Mouse (Mus musculus) layer of hippocampus, adult 11-12 months (tissue): ENCODE data around the gene 1700037C18Rik.
A peak's percentile ranks its signal among the peaks of the same experiment; 100 is the strongest.
"Not testable (repeated sequence)": the region's sequence is repeated elsewhere in the genome, so short reads cannot be mapped to it uniquely, and the experiment has no call there.

ENCODE experiments used
- DNase-seq: peaks from one replicate; pipeline ENCODE4 v3.0.0; 2022; ENCODE audit warnings: low spot score

1700037C18Rik gene

GRCm38 (mm10) chr16:3872216-3873047, 36.1 kb downstream of the 1700037C18Rik start, which contains the start of gene Naa60:
TSS of gene Naa60 (plus strand) at chr16:3872375.
- peak; percentile 89 for DNase-seq

- no peak for DNase-seq
Measured at GRCm38 (mm10) chr16:3871815-3872214, 36.7 kb downstream of the 1700037C18Rik start.

GRCm38 (mm10) chr16:3859254-3859653, 49.2 kb downstream of the 1700037C18Rik start:
- no peak for DNase-seq

GRCm38 (mm10) chr16:3855776-3856175, 52.7 kb downstream of the 1700037C18Rik start:
- DNase-seq, result no peak

- DNase-seq, result no peak
Measured at GRCm38 (mm10) chr16:3854437-3855182, 53.9 kb downstream of the 1700037C18Rik start.

- no peak for DNase-seq
Measured at GRCm38 (mm10) chr16:3852586-3852985, 55.9 kb downstream of the 1700037C18Rik start.

- DNase-seq, result not testable (repeated sequence)
Measured at GRCm38 (mm10) chr16:3851301-3851700, 57.2 kb downstream of the 1700037C18Rik start.

GRCm38 (mm10) chr16:3848416-3848815, 60.1 kb downstream of the 1700037C18Rik start:
- DNase-seq, result no peak

GRCm38 (mm10) chr16:3847871-3848270, 60.6 kb downstream of the 1700037C18Rik start:
- DNase-seq, result no peak

- peak; percentile 96 for DNase-seq
Measured at GRCm38 (mm10) chr16:3846711-3847518, 61.6 kb downstream of the 1700037C18Rik start, which contains the start of gene Zfp174. TSS of gene Zfp174 (plus strand) at chr16:3847268.
